Comparison of ENCODE assay signal across 13 mouse cellular contexts in genomic region chr14:32748519-32748918, GRCm38 (mm10).
"Had no signal": no experiment of that assay in that cellular context is flagged by ENCODE, and none has a peak within 500 bp of the region (broad histone marks: within the 10 kb centered on the region; RNA-seq: fewer than 3 reads in every experiment).

No protein-coding gene starts in this region.

- H3K9ac ChIP-seq: limb, embryonic 12.5 days; liver, embryonic 13.5 days; liver, postnatal 0 days; lung, embryonic 15.5 days; midbrain, embryonic 15.5 days; neural tube, embryonic 12.5 days had no signal

- H3K4me3 ChIP-seq: limb, embryonic 12.5 days; liver, embryonic 13.5 days; lung, embryonic 15.5 days; megakaryocyte, embryonic 14.5 days; midbrain, embryonic 15.5 days; neural tube, embryonic 12.5 days had no signal

- ATAC-seq: liver, postnatal 0 days; midbrain, embryonic 15.5 days had no signal

- DNase-seq: kidney, postnatal 36 days; liver; liver, embryonic 13.5 days; liver, postnatal 0 days; lung, postnatal 14 days; thymus, postnatal 4 days had no signal

- H3K27ac ChIP-seq: limb, embryonic 12.5 days; liver, embryonic 13.5 days; lung, embryonic 15.5 days; midbrain, embryonic 15.5 days; neural tube, embryonic 12.5 days; stomach, postnatal 0 days had no signal

- H3K4me2 ChIP-seq: limb, embryonic 12.5 days; liver, embryonic 13.5 days; lung, embryonic 15.5 days; midbrain, embryonic 11.5 days; midbrain, embryonic 15.5 days; neural tube, embryonic 12.5 days had no signal

- H3K9me3 ChIP-seq: limb, embryonic 12.5 days; liver, embryonic 13.5 days; lung, embryonic 15.5 days; midbrain, embryonic 15.5 days; neural tube, embryonic 12.5 days had no signal

- H3K36me3 ChIP-seq: limb, embryonic 12.5 days; liver, embryonic 13.5 days; lung, embryonic 15.5 days; midbrain, embryonic 15.5 days; neural tube, embryonic 12.5 days had no signal

- H3K27me3 ChIP-seq: limb, embryonic 12.5 days; liver, embryonic 13.5 days; lung, embryonic 15.5 days; midbrain, embryonic 15.5 days; neural tube, embryonic 12.5 days had no signal

- H3K4me1 ChIP-seq: liver, embryonic 13.5 days; lung, embryonic 15.5 days; megakaryocyte, embryonic 14.5 days; midbrain, embryonic 15.5 days; neural tube, embryonic 12.5 days had no signal
